Mouse (Mus musculus) bone marrow macrophage, adult 2 months (primary cell): ENCODE data around the gene Ap1s1. TPM values are rescaled to one million over a fixed set of nuclear protein-coding genes. Genes with fewer than 3 reads are reported as not detected.
A peak's percentile ranks its signal among the peaks of the same experiment; 100 is the strongest.

Source experiments
- H3K27ac ChIP-seq: 2 replicates; pipeline ENCODE4 v1.5.1; 2012; ENCODE audit warnings: low read depth, low read length; ENCODE audit not compliant: insufficient read depth
- H3K4me1 ChIP-seq: 2 replicates; pipeline ENCODE4 v1.6.1; 2012; ENCODE audit warnings: low read length; ENCODE audit not compliant: control insufficient read depth, insufficient read depth
- H3K4me3 ChIP-seq: 2 replicates; pipeline ENCODE4 v1.5.1; 2012; ENCODE audit warnings: mild to moderate bottlenecking, low read length, moderate library complexity; ENCODE audit not compliant: insufficient read depth
- CTCF ChIP-seq: IDR thresholded peaks from 2 replicates; pipeline ENCODE4 v1.5.1; 2012; ENCODE audit warnings: low read depth, mild to moderate bottlenecking, low read length, moderate library complexity
- POLR2A ChIP-seq: IDR thresholded peaks from 2 replicates; pipeline ENCODE4 v1.6.1; 2012; ENCODE audit warnings: mild to moderate bottlenecking, low read depth, low read length, borderline replicate concordance
- polyA plus RNA-seq: library from polyadenylated mRNA; stranded (reverse); fragments of >200 nt; gene quantifications from 2 replicates; pipeline ENCODE4 v1.2.4, GENCODE M21; 2012; ENCODE audit not compliant: missing spikeins, insufficient read depth, insufficient read length

Ap1s1 gene
- polyA plus RNA-seq, 1 experiment = 96.8 TPM

GRCm38 (mm10) chr5:136988420-136988819 is 57.5 kb downstream of the Ap1s1 start:
- TF ChIP-seq POLR2A (no peak), CTCF (no peak)
- peak overlapping the region; percentile 93 for H3K4me3 ChIP-seq
- peaks cover 11% of the 10 kb centered on the region for H3K4me1 ChIP-seq
- peak overlapping the region; percentile 73; the same call in 1 of the 2 replicates for H3K27ac ChIP-seq

GRCm38 (mm10) chr5:136987934-136988271 is 58.0 kb downstream of the Ap1s1 start, which contains the start of gene Znhit1:
Znhit1 (minus strand) TSS chr5:136988021.
- peak within 1 kb of the TSS; percentile 93 for H3K4me3 ChIP-seq
- H3K4me1 ChIP-seq = peaks cover 11% of the 10 kb centered on the region
- peak within 1 kb of the TSS; percentile 73 for H3K27ac ChIP-seq
- TF ChIP-seq CTCF (no peak), POLR2A (no peak)

DNA sequence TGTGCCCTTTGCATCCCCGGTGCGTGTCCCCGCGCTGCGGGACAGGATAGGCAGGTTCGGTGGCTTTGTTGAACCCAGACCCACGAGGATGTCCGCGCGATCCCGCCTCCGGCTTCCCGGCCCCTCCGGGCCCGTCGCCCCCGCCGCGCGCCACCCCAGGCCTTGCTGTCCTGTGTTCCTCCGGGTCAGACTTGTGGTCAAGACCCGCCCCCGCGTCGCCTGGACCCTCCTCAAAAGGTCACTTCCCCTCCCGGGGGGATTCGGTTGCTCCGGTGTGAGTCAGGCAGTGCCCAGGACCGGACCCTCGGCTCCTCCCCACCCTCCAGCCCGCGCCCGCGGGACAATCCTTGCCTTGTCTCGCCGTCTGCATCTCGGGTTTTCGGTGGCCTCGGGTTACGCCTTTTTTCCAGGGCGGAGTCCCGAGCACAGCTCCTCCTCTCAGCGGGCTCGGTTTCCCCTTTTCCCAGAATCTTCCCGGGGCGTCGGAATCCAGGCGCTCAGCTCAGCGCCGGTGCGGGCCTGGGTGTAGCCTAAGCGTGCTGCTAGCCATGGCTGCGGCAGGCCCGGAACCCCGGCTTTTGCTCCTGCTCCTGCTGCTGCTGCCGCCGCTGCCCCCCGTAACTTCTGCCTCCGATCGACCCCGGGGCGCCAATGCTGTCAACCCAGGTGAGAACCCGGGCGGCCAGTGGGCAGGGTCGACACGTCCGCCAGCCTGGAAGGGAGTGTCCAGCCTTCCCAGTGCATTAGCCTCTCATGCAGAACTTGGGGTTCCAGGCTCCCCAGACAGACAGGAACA is 58.6 kb downstream of the Ap1s1 start:
- peak overlapping the region; percentile 93 for H3K4me3 ChIP-seq
- TF ChIP-seq POLR2A = no peak
- no peak for TF ChIP-seq CTCF
- H3K4me1 ChIP-seq = peaks cover 11% of the 10 kb centered on the region
- H3K27ac ChIP-seq = peak overlapping the region; percentile 73

DNA sequence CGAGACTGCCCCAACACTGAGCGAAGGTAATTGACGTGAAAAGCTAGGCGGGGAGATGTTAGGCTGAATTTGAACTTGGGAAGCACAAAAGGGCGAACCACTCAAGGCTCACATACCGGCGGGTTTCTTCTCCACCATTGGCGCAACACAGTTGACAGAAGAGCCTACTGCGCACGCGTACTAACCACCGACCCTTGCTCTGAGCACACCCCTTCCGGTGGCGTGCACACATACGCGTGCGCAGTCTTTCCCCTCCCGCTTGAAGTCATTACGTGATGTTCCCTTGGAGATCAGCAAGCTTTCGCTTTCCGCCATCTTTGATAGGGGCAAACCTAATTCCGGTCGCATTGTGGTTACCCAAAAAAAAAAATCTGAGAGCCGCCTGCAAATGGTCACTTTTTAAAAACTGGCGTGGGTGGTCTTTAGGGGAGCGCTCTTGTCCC is 59.2 kb downstream of the Ap1s1 start, which contains the start of gene Plod3:
TSS of gene Plod3 (plus strand) at position 325 of the 443 bp plus-strand sequence.
- peak within 1 kb of the TSS; percentile 93 for H3K4me3 ChIP-seq
- peak within 1 kb of the TSS; percentile 73 for H3K27ac ChIP-seq
- TF ChIP-seq CTCF (no peak), POLR2A (no peak)
- peaks cover 11% of the 10 kb centered on the region for H3K4me1 ChIP-seq

Other genes starting within 250 kb of the Ap1s1 start
- not detected in 2 replicates for gene Col26a1, start 162.9 kb downstream of the Ap1s1 start, polyA plus RNA-seq
- gene Ift22, start 138.0 kb downstream of the Ap1s1 start, polyA plus RNA-seq = 37.3 and 44.9 TPM in 2 replicates
- gene Fis1, start 92.9 kb downstream of the Ap1s1 start, polyA plus RNA-seq = 146 and 149 TPM in 2 replicates
- gene Cldn15, start 79.5 kb downstream of the Ap1s1 start, polyA plus RNA-seq = not detected in 2 replicates
- gene Plod3, start 59.1 kb downstream of the Ap1s1 start, polyA plus RNA-seq = 66.4 and 66.7 TPM in 2 replicates
- gene Znhit1, start 58.1 kb downstream of the Ap1s1 start, polyA plus RNA-seq = 75.0 and 82.2 TPM in 2 replicates
- gene Vgf, start 19.7 kb downstream of the Ap1s1 start, polyA plus RNA-seq = not detected in 2 replicates
- 9.7 and 10.6 TPM in 2 replicates for gene Serpine1, start 26.1 kb upstream of the Ap1s1 start, polyA plus RNA-seq
- 14.9 and 18.9 TPM in 2 replicates for gene Trim56, start 70.1 kb upstream of the Ap1s1 start, polyA plus RNA-seq
- not detected in 2 replicates for gene Muc3, start 103.2 kb upstream of the Ap1s1 start, polyA plus RNA-seq
- not detected in 2 replicates for gene Muc3a, start 166.3 kb upstream of the Ap1s1 start, polyA plus RNA-seq
- not detected in 2 replicates for gene Ache, start 241.4 kb upstream of the Ap1s1 start, polyA plus RNA-seq
- gene Ufsp1, start 248.5 kb upstream of the Ap1s1 start, polyA plus RNA-seq = 0.79 and 1.8 TPM in 2 replicates